Mouse (Mus musculus): ENCODE results near the gene Slx4.

DNA sequence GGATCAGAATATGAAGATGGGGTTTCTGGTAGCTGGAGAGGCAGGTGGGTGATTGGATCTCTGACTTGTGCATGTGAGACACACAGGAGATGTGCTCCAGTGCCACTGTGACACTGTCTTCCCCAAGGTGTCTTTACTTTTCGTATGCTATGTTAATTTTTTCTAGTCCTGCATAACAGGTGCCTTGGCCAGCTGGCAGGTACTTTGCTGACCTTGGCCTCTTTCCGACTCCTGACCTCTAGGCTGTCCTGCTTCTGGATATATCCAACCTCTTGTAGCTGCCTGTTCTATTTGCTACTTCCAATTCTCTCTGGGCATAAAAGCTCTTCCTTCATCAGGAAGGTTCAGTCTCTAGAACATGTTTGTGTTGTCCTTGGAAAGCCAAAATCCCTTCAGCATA, 32.0 kb upstream of the Slx4 start:
- no peak for TF ChIP-seq CTCF (IDR thresholded peaks at IDR 0.05; ENCODE audit: borderline replicate concordance, insufficient read depth, low read depth, low read length)
- no peak for TF ChIP-seq POLR2A (IDR thresholded peaks at IDR 0.05; ENCODE audit: borderline replicate concordance, insufficient read depth, low read length)

All from cerebellum, adult 2 months (tissue).